In the genomic region with DNA sequence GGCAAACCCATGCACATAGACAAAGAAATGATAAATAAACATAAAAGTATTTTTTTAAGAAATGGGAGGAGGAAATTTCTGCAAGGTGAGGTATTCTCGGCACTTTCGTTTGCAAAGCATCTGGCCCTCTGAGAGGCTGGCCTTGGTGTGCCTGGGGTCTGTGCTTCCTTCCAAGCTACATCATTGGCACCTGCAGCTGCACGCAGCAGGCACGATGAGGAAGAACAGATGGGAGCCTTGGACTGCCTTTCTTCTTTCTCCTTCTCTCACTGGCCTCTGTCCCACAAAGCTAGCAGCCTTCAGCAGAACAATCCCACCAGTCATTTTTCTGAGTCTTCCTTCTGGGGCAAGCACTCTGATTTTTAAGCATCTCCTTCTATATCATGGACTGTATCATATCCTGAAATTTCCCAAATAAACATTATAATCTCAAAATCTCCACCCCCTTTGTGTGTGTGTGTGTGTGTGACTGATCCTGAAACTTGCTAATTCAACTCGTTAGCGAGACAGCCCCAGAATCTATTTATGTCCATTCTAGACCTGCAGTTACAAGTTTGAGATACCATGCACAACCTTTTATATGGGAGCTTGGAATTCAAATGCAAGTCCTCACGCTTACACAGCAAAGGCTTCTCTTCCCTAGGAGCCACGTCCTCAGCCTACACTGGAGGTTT, we compare ENCODE assay signal across 22 mouse cellular contexts. TPM values are rescaled to one million over a fixed set of nuclear protein-coding genes. Genes with fewer than 3 reads are reported as not detected.
"Had no signal": no experiment of that assay in that cellular context is flagged by ENCODE, and none has a peak within 500 bp of the region (broad histone marks: within the 10 kb centered on the region; RNA-seq: fewer than 3 reads in every experiment).

No protein-coding gene starts in this region.

- H3K27ac ChIP-seq: kidney, embryonic 15.5 days; left cerebral cortex, adult 2 months; limb, embryonic 15.5 days; liver, embryonic 12.5 days; midbrain, embryonic 12.5 days; neural tube, embryonic 15.5 days; stomach, embryonic 15.5 days had no signal

- H3K4me2 ChIP-seq: kidney, embryonic 15.5 days; limb, embryonic 15.5 days; liver, embryonic 12.5 days; lung, embryonic 14.5 days; midbrain, embryonic 12.5 days; neural tube, embryonic 15.5 days; stomach, embryonic 15.5 days had no signal

- H3K4me3 ChIP-seq: kidney, embryonic 15.5 days; left cerebral cortex, adult 2 months; limb, embryonic 15.5 days; liver, embryonic 12.5 days; midbrain, embryonic 12.5 days; myocyte; neural tube, embryonic 15.5 days; stomach, embryonic 15.5 days had no signal

- H3K27me3 ChIP-seq: kidney, embryonic 15.5 days; limb, embryonic 15.5 days; stomach, embryonic 15.5 days had no signal

- H3K9ac ChIP-seq: kidney, embryonic 15.5 days; limb, embryonic 15.5 days; liver, embryonic 12.5 days; lung, embryonic 14.5 days; midbrain, embryonic 12.5 days; neural tube, embryonic 15.5 days; stomach, embryonic 15.5 days had no signal

- H3K9me3 ChIP-seq: kidney, embryonic 15.5 days; limb, embryonic 15.5 days; liver, embryonic 12.5 days; midbrain, embryonic 12.5 days; neural tube, embryonic 15.5 days; stomach, embryonic 15.5 days had no signal

- ATAC-seq: liver, embryonic 12.5 days had no signal

- H3K4me1 ChIP-seq: kidney, embryonic 15.5 days; limb, embryonic 15.5 days; liver, embryonic 12.5 days; stomach, embryonic 15.5 days had no signal

- DNase-seq: kidney, postnatal 14 days; lung, embryonic 14.5 days; lung, postnatal 10 days; lung, postnatal 4 days; right cerebral cortex, postnatal 4 days; spleen, adult 18-20 months; thymus, adult 2 months; thymus, postnatal 25 days had no signal

- H3K36me3 ChIP-seq: kidney, embryonic 15.5 days; limb, embryonic 15.5 days; liver, embryonic 12.5 days; midbrain, embryonic 12.5 days; neural tube, embryonic 15.5 days; stomach, embryonic 15.5 days had no signal

RNA-seq across cellular contexts. Expression of gene Vax1, which starts 41.2 kb away (rescaled TPM):
- total RNA-seq: megakaryocyte, adult 5-6 weeks had no signal
- polyA plus RNA-seq: kidney, embryonic 15.5 days; large intestine, adult 2 months; limb, embryonic 11.5 days; limb, embryonic 15.5 days; liver, embryonic 12.5 days; liver, embryonic 16.5 days; lung, embryonic 14.5 days; myocyte; neural tube, embryonic 11.5 days; neural tube, embryonic 15.5 days; stomach, embryonic 15.5 days; thymus, adult 2 months; urinary bladder, adult 2 months had no signal
